Mouse (Mus musculus): ENCODE measurements around the gene Tinf2.

GRCm38 (mm10) chr14:55635523-55636007, 46.1 kb downstream of the Tinf2 start, which contains the start of gene Ipo4:
- TF ChIP-seq POLR2A (IDR thresholded peaks at IDR 0.05; ENCODE audit: borderline replicate concordance, low read depth, low read length) (no peak), CTCF (IDR thresholded peaks at IDR 0.05; ENCODE audit: low read depth, low read length) (no peak)
